Mouse (Mus musculus): ENCODE results near the gene Hpse2.

- TF ChIP-seq GATA1 (IDR thresholded peaks at IDR 0.05; ENCODE audit: low read length): no peak
- no peak for TF ChIP-seq TAL1 (IDR thresholded peaks at IDR 0.05; ENCODE audit: low read length)
Observed at GRCm38 (mm10) chr19:43174812-43175211, 213.3 kb downstream of the Hpse2 start.
